Mouse (Mus musculus) lung, adult 2 months (tissue): ENCODE results near the gene Fbxw25. TPM values are rescaled to one million over a fixed set of nuclear protein-coding genes. Genes with fewer than 3 reads are reported as not detected.
"Not testable (repeated sequence)": the region's sequence is repeated elsewhere in the genome, so short reads cannot be mapped to it uniquely, and the experiment has no call there.

ENCODE experiments used
- DNase-seq: peaks from one replicate; pipeline ENCODE4 v3.0.0; 2022
- H3K4me1 ChIP-seq: fragments of 200-500 bp; 2 replicates; pipeline ENCODE4 v1.6.1; 2011; ENCODE audit warnings: low read length; ENCODE audit not compliant: control insufficient read depth, insufficient read depth
- H3K4me3 ChIP-seq: fragments of 200-500 bp; replicated peaks from 2 replicates; pipeline ENCODE3; 2011; ENCODE audit warnings: low read depth, mild to moderate bottlenecking, control low read depth, low read length; ENCODE audit errors: extremely low read depth
- CTCF ChIP-seq: fragments of 200-500 bp; IDR thresholded peaks from 2 replicates; pipeline ENCODE4 v1.5.1; 2011; ENCODE audit warnings: mild to moderate bottlenecking, low read length, control low read depth; ENCODE audit not compliant: insufficient read depth
- POLR2A ChIP-seq: fragments of 200-500 bp; IDR thresholded peaks from 2 replicates; pipeline ENCODE4 v1.6.1; 2011; ENCODE audit warnings: low read depth, mild to moderate bottlenecking, control low read depth, low read length, borderline replicate concordance; ENCODE audit errors: extremely low read depth
- WGBS: fragments of 180-500 bp; shearing (Covaris S2); methylation state at CpG from one replicate; pipeline ENCODE4 v1.1.7; 2018; 5-methylcytosine and 5-hydroxymethylcytosine counted together
- polyA plus RNA-seq: library from polyadenylated mRNA; depleted of rRNA; stranded (reverse); fragments of >200 nt; gene quantifications from 2 replicates; pipeline ENCODE4 v1.2.3, GENCODE M21; 2012; rRNA removed

Fbxw25 gene
- polyA plus RNA-seq = not detected in 2 replicates

GRCm38 (mm10) chr9:109664552-109664951 lies at the start of gene Fbxw25:
TSS of gene Fbxw25 (minus strand) at chr9:109664652.
- DNase-seq, H3K4me3 ChIP-seq, H3K4me1 ChIP-seq: not testable (repeated sequence)
- WGBS = 49% methylated on average over 2 of the region's 2 CpGs

GRCm38 (mm10) chr9:109702600-109702999 lies 38.1 kb upstream of the Fbxw25 start, which contains the start of gene Fbxw18:
TSS of gene Fbxw18 (minus strand) at chr9:109702700.
- not testable (repeated sequence) for H3K4me3 ChIP-seq, DNase-seq, H3K4me1 ChIP-seq
- WGBS = 59% methylated on average over 4 of the region's 4 CpGs

GRCm38 (mm10) chr9:109685299-109685698 lies 20.8 kb upstream of the Fbxw25 start:
- peak; percentile 28 for DNase-seq
- no peak for TF ChIP-seq POLR2A
- TF ChIP-seq CTCF = peak; percentile 71
- no peaks in the 10 kb centered on the region for H3K4me1 ChIP-seq
- no peak overlapping the region for H3K4me3 ChIP-seq
- WGBS = 0% methylated on average over 1 of the region's 1 CpGs

GRCm38 (mm10) chr9:109625957-109626356 lies 38.5 kb downstream of the Fbxw25 start, which contains the start of gene Fbxw24:
TSS of gene Fbxw24 (minus strand) at chr9:109626057.
- DNase-seq, H3K4me1 ChIP-seq, H3K4me3 ChIP-seq: not testable (repeated sequence)
- WGBS = 80% methylated on average over 2 of the region's 2 CpGs

- not testable (repeated sequence) for H3K4me3 ChIP-seq, H3K4me1 ChIP-seq, DNase-seq
- 34% methylated on average over 5 of the region's 5 CpGs for WGBS
Measured at GRCm38 (mm10) chr9:109606837-109607236, 57.6 kb downstream of the Fbxw25 start.

- not testable (repeated sequence) for DNase-seq, H3K4me1 ChIP-seq, H3K4me3 ChIP-seq
- WGBS = 46% methylated on average over 2 of the region's 2 CpGs
Measured at GRCm38 (mm10) chr9:109602128-109602527, 62.3 kb downstream of the Fbxw25 start.

GRCm38 (mm10) chr9:109597226-109597625 lies 67.2 kb downstream of the Fbxw25 start:
- Histone ChIP-seq H3K4me3 (no peak overlapping the region), H3K4me1 (no peaks in the 10 kb centered on the region)
- no peak for TF ChIP-seq POLR2A
- no peak for DNase-seq

Other genes starting within 250 kb of the Fbxw25 start
- not detected in 2 replicates for gene Fbxw16, start 215.5 kb downstream of the Fbxw25 start, polyA plus RNA-seq
- not detected in 2 replicates for gene Fbxw19, start 168.8 kb downstream of the Fbxw25 start, polyA plus RNA-seq
- gene Fbxw15, start 96.4 kb downstream of the Fbxw25 start, polyA plus RNA-seq = not detected in 2 replicates
- gene Fbxw24, start 38.6 kb downstream of the Fbxw25 start, polyA plus RNA-seq = not detected in 2 replicates
- gene Fbxw18, start 38.0 kb upstream of the Fbxw25 start, polyA plus RNA-seq = not detected in 2 replicates
- gene Fbxw26, start 81.4 kb upstream of the Fbxw25 start, polyA plus RNA-seq = not detected in 2 replicates
- gene Fbxw27, start 126.0 kb upstream of the Fbxw25 start, polyA plus RNA-seq = not detected in 2 replicates
- gene Spink8, start 147.6 kb upstream of the Fbxw25 start, polyA plus RNA-seq = not detected in 2 replicates
- gene Nme6, start 168.1 kb upstream of the Fbxw25 start, polyA plus RNA-seq = 11.5 and 18.0 TPM in 2 replicates
- 0.17 and 3.1 TPM in 2 replicates for gene Camp, start 185.0 kb upstream of the Fbxw25 start, polyA plus RNA-seq
- gene Cdc25a, start 210.9 kb upstream of the Fbxw25 start, polyA plus RNA-seq = 3.3 and 3.7 TPM in 2 replicates